Mouse (Mus musculus): ENCODE results near the gene Svep1.

DNA sequence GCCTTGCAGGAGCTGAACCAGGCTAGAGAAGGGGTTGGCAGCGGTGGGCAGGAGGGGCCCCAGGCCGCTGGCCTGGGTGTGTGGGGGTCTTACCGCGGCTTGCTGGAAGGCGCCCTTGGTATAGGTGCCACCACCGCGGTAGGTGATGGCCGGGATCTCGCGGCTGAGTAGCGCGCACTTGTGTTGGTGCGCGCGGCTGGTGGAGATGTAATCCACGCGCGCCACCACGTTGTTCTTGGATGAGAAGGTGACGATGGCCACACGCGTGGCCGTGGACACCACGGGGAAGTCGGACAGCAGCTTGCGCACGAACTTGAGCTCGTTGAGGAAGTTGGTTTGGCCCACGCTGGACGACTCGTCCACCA is 927 bp downstream of the Svep1 start:
- TF ChIP-seq CTCF (IDR thresholded peaks at IDR 0.05; ENCODE audit: control insufficient read depth, insufficient read depth, insufficient replicate concordance, low read depth, low read length) (no peak), POLR2A (IDR thresholded peaks at IDR 0.05; ENCODE audit: control insufficient read depth, low read depth, low read length) (no peak)

Measured in testis, adult 2 months (tissue).